Mouse (Mus musculus): ENCODE measurements at regions not wholly inside any gene's neighbourhood (a gene's known extent, or its start where the extent isn't known, plus 50 kb on each side); places are given as distances from the start of the nearest gene placed in this dataset.

DNA sequence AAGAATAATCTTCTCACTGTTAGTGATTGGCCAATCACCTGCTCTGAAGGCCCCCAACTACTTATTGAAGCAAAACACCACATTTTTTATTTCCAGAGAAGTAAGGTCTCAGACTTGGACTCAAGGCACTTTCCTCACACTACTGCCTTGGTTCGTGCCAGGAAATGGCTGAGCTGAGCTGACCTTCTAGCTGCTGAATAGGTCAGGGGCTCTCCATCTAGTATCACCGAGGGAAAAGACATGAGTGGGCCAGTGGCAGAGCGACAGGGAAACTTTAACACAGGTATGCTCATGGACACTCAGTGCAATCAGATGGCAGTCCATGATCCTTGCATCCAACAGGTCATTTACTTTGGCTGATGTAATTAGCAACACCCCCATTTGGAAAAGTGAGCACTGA, 635.3 kb downstream of the Insc start:
- in situ Hi-C loops (cut with MboI, MseI), result no loop called here

DNA sequence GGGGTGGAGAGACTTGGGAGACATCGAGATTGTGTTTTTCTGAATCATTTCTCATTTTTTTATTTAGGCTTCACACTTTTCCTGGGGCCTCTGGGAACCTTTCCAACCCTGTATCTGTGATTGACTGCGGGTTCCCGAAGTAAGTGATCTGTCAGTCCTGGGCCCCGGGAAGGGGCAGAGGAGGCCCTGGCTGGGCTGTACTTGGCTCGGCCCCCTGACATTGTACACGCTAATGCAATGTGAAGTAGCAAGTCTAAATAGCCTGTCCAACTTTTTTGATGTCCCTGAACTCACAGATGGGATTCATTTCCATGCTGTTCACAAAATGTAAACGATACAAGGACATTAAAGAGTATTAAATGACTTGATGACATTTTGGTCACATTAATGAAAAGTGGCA, 636.1 kb downstream of the Insc start:
- in situ Hi-C loops (cut with MboI, MseI), result no loop called here

DNA sequence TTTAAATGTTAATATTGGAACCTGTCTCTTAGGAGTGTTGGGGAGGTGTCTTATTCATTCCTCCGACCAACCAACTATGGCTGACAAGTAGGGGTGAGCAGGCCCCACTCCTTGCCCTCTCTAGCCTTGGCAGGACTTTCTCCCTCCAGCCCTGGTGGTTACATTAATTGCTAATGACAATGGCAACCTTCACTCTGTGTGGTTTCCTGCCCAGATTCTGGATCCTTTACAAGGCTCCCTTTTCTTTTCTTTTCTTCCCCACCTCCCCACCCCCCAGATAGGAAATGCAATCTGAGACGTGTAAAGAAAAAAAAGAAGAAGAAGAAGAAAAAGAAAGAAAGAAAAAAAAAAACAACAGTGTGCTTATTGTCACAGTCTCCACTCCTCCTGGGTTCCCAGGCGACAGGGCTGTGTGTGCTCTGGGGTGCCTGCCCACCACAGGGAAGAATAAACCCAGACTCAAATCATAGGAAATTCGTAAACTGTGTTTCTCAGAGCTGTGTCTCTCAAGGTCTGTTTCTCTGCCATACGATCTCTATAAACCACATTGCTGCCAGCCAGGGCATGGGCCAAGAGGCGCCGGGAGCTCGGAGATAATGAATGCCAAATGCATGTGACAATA, 637.6 kb downstream of the Insc start:
- in situ Hi-C loops (cut with MboI, MseI), result no loop called here

DNA sequence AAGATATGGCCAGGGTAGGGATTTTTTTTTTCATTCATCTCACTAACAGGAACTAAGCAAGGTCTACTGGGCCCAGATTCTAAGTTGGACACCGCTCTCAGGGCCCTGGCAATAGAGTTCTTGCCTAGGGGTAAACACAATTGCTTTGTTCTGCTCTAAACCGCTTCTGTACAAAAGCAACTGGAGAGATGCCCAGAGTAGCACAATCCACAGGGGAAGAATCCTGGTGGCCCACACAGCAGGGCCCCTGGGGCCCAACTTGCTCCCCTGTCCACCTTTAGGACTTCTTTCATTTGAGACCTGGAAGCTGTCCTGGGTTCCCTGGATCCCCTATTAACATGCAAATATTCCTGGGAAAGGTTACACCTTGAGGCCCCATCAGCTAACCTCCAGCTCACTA, 639.4 kb downstream of the Insc start:
- in situ Hi-C loops (cut with MboI, MseI), result no loop called here

DNA sequence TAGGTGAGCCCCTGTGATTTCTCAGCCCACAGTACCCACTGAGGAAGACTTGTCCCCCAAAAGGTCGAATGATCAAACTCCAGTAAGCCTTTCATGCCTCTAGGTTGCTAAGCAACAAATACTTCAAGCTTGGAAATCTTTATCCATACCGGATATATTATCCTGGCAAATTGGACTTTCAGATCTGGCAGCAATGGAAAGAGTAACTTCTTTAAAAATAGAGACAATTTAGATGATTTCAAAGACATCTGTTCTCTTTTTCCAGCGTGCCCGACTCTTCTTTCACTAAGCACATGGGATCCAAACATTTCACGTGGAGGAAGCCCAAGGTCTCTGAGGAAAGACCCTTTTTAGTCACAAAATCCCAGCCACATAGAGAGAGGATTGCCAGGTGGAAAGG, 645.4 kb downstream of the Insc start:
- in situ Hi-C loops (cut with MboI, MseI), result no loop called here

DNA sequence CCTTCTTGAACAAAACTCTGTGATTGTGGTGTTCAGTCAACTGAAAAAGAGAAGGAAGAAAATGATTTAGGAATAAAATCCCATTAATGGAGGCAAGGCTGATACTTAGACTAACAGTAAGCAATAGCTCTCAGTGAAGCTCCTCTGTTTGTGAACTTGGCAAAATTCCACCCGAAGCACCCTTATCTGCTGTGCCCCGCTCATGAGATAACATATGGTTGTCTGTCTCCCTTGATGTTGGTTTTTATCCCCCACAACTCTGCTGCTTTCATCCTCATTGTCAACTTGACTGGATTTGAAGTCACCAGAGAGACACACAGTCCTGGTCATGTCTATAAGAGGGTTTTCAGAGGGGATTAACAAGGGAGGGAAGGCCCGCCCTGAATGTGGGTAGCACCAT, 646.1 kb downstream of the Sox6 start:
- in situ Hi-C loops (cut with MboI, MseI), result no loop called here

DNA sequence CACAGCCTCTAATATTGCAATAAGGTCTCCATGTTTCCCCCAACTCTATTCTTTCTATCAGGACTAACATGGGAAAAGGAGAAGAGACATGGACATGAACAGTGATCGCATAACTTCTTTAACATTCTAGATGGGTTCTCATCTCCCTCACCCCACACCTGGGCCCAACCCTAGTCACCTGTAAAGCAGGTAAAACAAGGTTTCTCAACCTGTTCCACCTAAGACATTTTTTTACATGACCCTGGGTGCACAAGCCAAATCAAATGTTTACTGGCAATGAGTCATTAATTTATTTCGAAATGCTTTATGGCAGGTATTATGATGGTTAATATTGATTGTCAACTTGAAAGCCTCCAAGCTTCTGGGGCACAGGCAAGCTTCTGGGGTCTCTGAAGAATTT, 640.4 kb downstream of the Sox6 start:
- in situ Hi-C loops (cut with MboI, MseI), result no loop called here

DNA sequence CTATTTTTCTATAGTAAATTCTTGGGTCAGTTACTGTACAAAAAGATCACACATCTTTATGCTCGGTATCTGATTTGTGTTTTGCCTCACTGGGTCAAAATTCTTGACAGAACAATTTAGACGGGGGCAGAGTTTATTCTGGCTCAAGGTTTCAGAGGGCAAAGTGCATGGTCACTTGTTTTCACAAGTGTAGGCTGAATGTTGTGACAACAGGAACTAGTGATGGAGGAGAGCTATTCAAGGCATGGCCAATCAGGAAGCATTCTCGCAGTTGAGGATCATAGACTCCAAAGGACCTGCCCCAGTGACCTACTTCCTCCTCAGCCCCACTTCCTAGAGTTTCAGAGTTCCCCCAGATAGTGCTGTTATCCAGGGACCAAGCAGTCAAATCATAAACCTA, 639.1 kb downstream of the Sox6 start:
- in situ Hi-C loops (cut with MboI, MseI), result no loop called here

DNA sequence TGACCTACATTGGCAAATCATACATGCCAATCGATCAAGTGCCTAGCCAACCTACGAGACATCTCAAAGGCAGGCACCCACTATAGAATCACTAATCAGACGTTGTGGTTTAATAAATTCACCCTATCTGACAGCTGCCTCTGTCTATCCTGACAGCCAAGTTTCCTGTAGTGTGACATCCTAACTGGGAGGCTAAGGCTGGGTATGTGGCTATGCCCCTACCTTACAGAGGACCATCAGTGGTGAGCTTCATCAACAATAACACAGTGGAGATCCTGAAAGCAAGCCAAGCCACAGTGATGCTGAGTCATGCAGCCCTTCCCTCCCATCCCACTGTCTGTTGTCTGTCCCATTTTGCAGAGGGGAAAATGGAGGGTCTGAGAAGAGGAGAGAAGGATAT, 630.7 kb downstream of the Sox6 start:
- in situ Hi-C loops (cut with MboI, MseI), result no loop called here

DNA sequence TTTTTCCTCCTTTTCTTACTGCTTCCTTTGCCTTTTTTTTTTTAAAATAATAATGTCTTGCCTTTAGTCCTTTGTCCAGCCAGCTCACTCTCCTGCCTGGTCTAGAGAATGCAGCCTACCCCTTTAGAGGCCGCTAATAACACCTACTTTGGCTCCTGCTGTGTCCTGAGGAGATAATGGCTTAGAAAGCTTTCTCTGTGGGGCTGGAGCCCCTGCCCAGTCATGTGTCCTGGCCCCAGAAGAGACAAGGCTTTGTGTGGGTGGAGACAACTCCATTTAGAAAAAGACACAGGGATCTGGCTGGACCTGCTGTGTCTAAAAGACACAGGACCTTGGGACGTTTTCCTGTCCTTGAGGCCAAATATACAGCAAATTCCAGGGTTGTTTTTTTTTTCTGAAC, 629.7 kb downstream of the Sox6 start:
- in situ Hi-C loops (cut with MboI, MseI), result no loop called here

DNA sequence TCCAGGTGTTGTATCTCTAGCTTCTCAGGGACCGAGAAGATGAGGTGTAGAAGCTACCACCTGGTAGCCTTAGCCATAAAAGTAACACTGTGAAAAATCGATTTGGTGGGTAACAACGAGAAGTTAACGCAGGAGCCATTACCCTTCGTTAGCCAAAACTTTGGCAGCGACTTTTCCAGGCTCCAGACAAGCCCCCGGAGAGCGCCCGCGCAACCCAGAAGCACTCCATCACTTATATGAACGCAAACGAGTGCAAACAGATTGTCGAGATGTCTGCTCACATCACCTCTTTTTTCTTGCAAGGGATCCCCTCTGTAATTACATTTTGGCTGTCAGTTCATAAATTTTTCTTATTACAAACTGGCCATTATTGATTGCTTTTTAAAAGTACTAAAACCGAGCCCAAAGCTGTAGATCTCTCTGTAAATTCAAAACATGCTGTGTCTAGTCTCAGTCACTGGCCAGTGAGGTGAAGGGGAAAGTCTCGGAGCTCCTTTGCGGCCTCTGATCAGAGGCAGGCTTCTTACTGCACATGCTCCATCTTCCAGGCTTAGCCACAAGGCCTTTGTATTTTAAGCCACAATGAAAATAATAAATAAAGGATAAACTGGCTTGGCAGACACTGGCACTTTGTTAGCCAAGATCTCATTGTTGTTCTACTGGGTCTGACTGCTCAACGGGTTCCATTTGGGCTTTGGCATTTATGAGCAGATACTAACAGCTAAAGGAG, 627.9 kb downstream of the Sox6 start:
- in situ Hi-C loops (cut with MboI, MseI), result no loop called here

DNA sequence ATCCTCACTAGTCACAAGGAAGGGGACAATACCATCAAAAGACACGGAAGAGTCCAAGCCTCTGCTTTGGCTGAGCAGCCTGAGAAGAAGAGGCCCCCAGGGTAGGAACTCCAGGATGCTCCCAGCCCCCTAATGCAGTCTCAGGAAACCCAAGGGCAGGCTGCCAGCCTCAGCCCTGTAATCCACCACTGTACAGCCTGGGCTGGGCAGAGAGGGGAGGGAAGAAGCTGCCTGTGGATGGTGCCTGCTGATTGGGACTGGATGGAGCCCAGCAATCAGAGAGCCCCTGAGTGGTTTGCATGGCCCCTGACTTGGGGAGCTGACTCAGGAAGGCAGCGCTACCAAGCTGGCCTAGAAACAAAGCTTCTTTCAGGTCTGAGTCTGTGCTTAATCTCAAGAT, 627.1 kb downstream of the Sox6 start:
- in situ Hi-C loops (cut with MboI, MseI), result no loop called here

DNA sequence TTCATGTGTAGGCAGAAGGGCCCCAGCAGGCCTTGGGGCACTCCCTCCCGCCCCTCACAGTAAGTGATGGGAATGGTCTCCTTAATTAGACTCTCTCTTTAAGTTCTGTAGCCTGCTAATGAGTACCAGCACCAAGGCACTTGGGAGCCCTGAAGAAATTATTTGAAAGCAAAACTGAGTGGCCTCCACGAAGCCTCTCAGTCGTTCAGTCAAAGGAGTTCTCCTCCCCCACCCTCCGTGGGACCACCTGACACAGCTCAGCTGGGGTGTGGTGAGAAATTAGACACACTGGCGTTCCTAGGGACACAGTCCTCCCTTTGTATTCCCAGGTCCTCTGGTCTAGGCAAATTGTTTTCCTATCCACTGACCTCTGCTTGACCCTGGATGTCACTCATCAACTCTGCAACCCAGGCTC, 623.4 kb downstream of the Sox6 start:
- in situ Hi-C loops (cut with MboI, MseI), result no loop called here
